Mouse (Mus musculus): ENCODE measurements around the gene Smim11. TPM values are rescaled to one million over a fixed set of nuclear protein-coding genes. Genes with fewer than 3 reads are reported as not detected.

Smim11 gene
- total and polyA plus RNA-seq, 3 experiments, result 81.5 to 84.7 TPM; not detected in 1

DNA sequence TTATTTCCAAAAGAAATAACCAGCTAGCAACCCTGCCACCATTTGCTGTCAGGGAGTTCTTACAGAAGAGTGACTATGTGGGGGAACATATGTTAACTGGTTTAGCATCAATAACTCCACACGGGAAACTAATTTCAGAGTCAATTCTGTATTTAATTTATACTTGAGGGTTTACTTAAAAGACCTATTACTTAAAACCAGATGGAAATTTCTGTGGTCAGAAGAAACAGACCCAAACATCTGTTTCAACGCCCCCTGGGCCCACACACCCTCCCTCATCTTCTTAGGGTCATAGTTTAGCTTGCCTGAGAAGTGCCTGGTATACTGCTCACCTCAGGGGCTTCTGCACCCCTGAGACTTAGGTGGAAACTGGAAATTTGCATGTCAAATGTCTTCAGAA, 52.8 kb downstream of the Smim11 start:
- TF ChIP-seq ZC3H11A (IDR thresholded peaks at IDR 0.05; ENCODE audit: low read depth, low read length) (no peak), NRF1 (IDR thresholded peaks at IDR 0.05; ENCODE audit: insufficient read depth, low read depth, low read length, poor library complexity, severe bottlenecking) (no peak), CHD1 (IDR thresholded peaks at IDR 0.05; ENCODE audit: low read depth, low read length) (no peak), USF2 (IDR thresholded peaks at IDR 0.05; ENCODE audit: borderline replicate concordance in 1 of 2, insufficient read depth in 1 of 2, low read depth in 1 of 2, low read length in 2 of 2) (no peak), TCF12 (IDR thresholded peaks at IDR 0.05; ENCODE audit: low read depth, low read length) (no peak), MYB (IDR thresholded peaks at IDR 0.05; ENCODE audit: low read depth, low read length) (no peak), ZNF384 (IDR thresholded peaks at IDR 0.05; ENCODE audit: low read depth, low read length) (no peak), MAZ (IDR thresholded peaks at IDR 0.05; ENCODE audit: low read depth, low read length) (no peak), KAT2A (conservative IDR thresholded peaks at IDR 0.05; ENCODE audit: low read depth, low read length) (no peak), MAX (IDR thresholded peaks at IDR 0.05; ENCODE audit: low read length) (no peak), MYC (IDR thresholded peaks at IDR 0.05; ENCODE audit: low read depth, low read length) (no peak), TAL1 (IDR thresholded peaks at IDR 0.05; ENCODE audit: low read length) (no peak), NELFE (IDR thresholded peaks at IDR 0.05; ENCODE audit: low read depth, low read length) (no peak), MAFK (IDR thresholded peaks at IDR 0.05; ENCODE audit: borderline replicate concordance, low read depth, low read length) (no peak), E2F4 (IDR thresholded peaks at IDR 0.05; ENCODE audit: borderline replicate concordance, low read depth, low read length) (no peak), ZKSCAN1 (IDR thresholded peaks at IDR 0.05; ENCODE audit: low read depth, low read length) (no peak), RCOR1 (IDR thresholded peaks at IDR 0.05; ENCODE audit: low read depth, low read length) (no peak), TBP (IDR thresholded peaks at IDR 0.05; ENCODE audit: low read depth, low read length) (no peak)
- H3K9ac ChIP-seq (ENCODE audit: control insufficient read depth, low read depth, low read length, poor library complexity, severe bottlenecking), result no peak overlapping the region
- H3K36me3 ChIP-seq (ENCODE audit: control insufficient read depth in 1 of 2, insufficient read depth in 2 of 2, low read length in 2 of 2), result peaks cover 0 to 6% of the 10 kb centered on the region in 2 experiments; a peak in 2 of 4 replicates
- no peaks in the 10 kb centered on the region for H3K79me2 ChIP-seq (ENCODE audit: control insufficient read depth, insufficient read depth, low read length, poor library complexity)
- no peaks in the 10 kb centered on the region for H3K9me3 ChIP-seq (replicated peaks; ENCODE audit: insufficient read depth, low read length)
- peaks cover 0 to 12% of the 10 kb centered on the region in 2 experiments; a peak in 2 of 4 replicates for H3K4me1 ChIP-seq (ENCODE audit: control insufficient read depth in 1 of 2, insufficient read depth in 2 of 2, low read length in 2 of 2)
- H3K4me3 ChIP-seq (ENCODE audit: control insufficient read depth in 1 of 2, insufficient read depth in 1 of 2, low read depth in 2 of 2, low read length in 2 of 2), result no peak overlapping the region
- DNase-seq (ENCODE audit: low read depth, low spot score), result no peak
- peaks cover 0 to 4% of the 10 kb centered on the region in 2 experiments; a peak in 2 of 4 replicates for H3K27me3 ChIP-seq (ENCODE audit: control insufficient read depth in 1 of 2, insufficient read depth in 2 of 2, low read length in 2 of 2)
- H3K27ac ChIP-seq (ENCODE audit: control insufficient read depth, low read depth, low read length), result no peak overlapping the region

- Histone ChIP-seq H3K79me2 (ENCODE audit: control insufficient read depth, insufficient read depth, low read length, poor library complexity) (no peaks in the 10 kb centered on the region), H3K27me3 (ENCODE audit: control insufficient read depth in 1 of 2, insufficient read depth in 2 of 2, low read length in 2 of 2) (peaks cover 2 to 4% of the 10 kb centered on the region in 2 experiments), H3K27ac (ENCODE audit: control insufficient read depth, low read depth, low read length) (no peak overlapping the region), H3K9me3 (replicated peaks; ENCODE audit: insufficient read depth, low read length) (no peaks in the 10 kb centered on the region), H3K4me3 (ENCODE audit: control insufficient read depth in 1 of 2, insufficient read depth in 1 of 2, low read depth in 2 of 2, low read length in 2 of 2) (no peak overlapping the region), H3K4me1 (ENCODE audit: control insufficient read depth in 1 of 2, insufficient read depth in 2 of 2, low read length in 2 of 2) (peaks cover 0 to 12% of the 10 kb centered on the region in 2 experiments; a peak in 2 of 4 replicates), H3K9ac (ENCODE audit: control insufficient read depth, low read depth, low read length, poor library complexity, severe bottlenecking) (no peak overlapping the region), H3K36me3 (ENCODE audit: control insufficient read depth in 1 of 2, insufficient read depth in 2 of 2, low read length in 2 of 2) (peaks cover 0 to 6% of the 10 kb centered on the region in 2 experiments; a peak in 2 of 4 replicates)
- TF ChIP-seq MYB (IDR thresholded peaks at IDR 0.05; ENCODE audit: low read depth, low read length) (no peak), GABPA (IDR thresholded peaks at IDR 0.05; ENCODE audit: low read depth, low read length) (no peak), MAFK (IDR thresholded peaks at IDR 0.05; ENCODE audit: borderline replicate concordance, low read depth, low read length) (no peak), CHD1 (IDR thresholded peaks at IDR 0.05; ENCODE audit: low read depth, low read length) (no peak), GATA1 (IDR thresholded peaks at IDR 0.05; ENCODE audit: low read depth, low read length) (peak; percentile 42; the same call in 1 of the 2 replicates), MXI1 (IDR thresholded peaks at IDR 0.05; ENCODE audit: low read depth, low read length) (no peak)
- DNase-seq (ENCODE audit: low read depth, low spot score), result no peak
Observed at GRCm38 (mm10) chr16:92355366-92355765, 54.3 kb downstream of the Smim11 start.

Data from MEL (cell line).